Comparison of ENCODE assay signal across 16 mouse cellular contexts in genomic region chr7:49332644-49333043, GRCm38 (mm10).
DNase-seq lines count a peak whose midpoint lies in the region; ATAC-seq and TF ChIP-seq lines count a peak whose summit lies in the region.
"Had no signal": no experiment of that assay in that cellular context is flagged by ENCODE, and none has a peak within 500 bp of the region (broad histone marks: within the 10 kb centered on the region; RNA-seq: fewer than 3 reads in every experiment).

No protein-coding gene starts in this region.

- WGBS in lung, embryonic 16.5 days = 65% methylated on average over 7 of the region's 7 CpGs
- WGBS in stomach, postnatal 0 days = 41% methylated on average over 7 of the region's 7 CpGs
- 71% methylated on average over 7 of the region's 7 CpGs for WGBS in intestine, embryonic 16.5 days

- 0 out of 2 replicates have a peak, but pooled peaks cover 2% of the 10 kb centered on the region for H3K4me1 ChIP-seq in lung, embryonic 16.5 days (replicated peaks; ENCODE audit: control insufficient read depth, insufficient read depth, low read length)
- H3K4me1 ChIP-seq in stomach, postnatal 0 days (replicated peaks; ENCODE audit: control insufficient read depth, insufficient read depth) = no peaks in the 10 kb centered on the region
- H3K4me1 ChIP-seq in intestine, embryonic 16.5 days (ENCODE audit: control insufficient read depth, insufficient read depth, low read length) = 0 out of 2 replicates have a peak, but pooled peaks cover 6% of the 10 kb centered on the region

- H3K9me3 ChIP-seq in lung, embryonic 16.5 days (ENCODE audit: control insufficient read depth, low read length) = no peaks in the 10 kb centered on the region
- H3K9me3 ChIP-seq in stomach, postnatal 0 days (ENCODE audit: control insufficient read depth, low read length) = no peaks in the 10 kb centered on the region
- H3K9me3 ChIP-seq in intestine, embryonic 16.5 days (ENCODE audit: control insufficient read depth, low read length) = no peaks in the 10 kb centered on the region
- H3K9me3 ChIP-seq: heart, embryonic 13.5 days; kidney, embryonic 15.5 days; liver, embryonic 13.5 days had no signal

- TF ChIP-seq CTCF in stomach, postnatal 0 days (IDR thresholded peaks at IDR 0.05; ENCODE audit: low read depth) = no peak
- TF ChIP-seq CTCF in gastrocnemius, adult 2 months (IDR thresholded peaks at IDR 0.05) = no peak

- no peak overlapping the region for H3K4me2 ChIP-seq in lung, embryonic 16.5 days (ENCODE audit: low read depth, low read length)
- H3K4me2 ChIP-seq in stomach, postnatal 0 days (replicated peaks; ENCODE audit: low read depth) = no peak overlapping the region
- H3K4me2 ChIP-seq in intestine, embryonic 16.5 days (ENCODE audit: low read depth, low read length) = no peak overlapping the region
- H3K4me2 ChIP-seq: heart, embryonic 13.5 days; kidney, embryonic 15.5 days; liver, embryonic 13.5 days; midbrain, embryonic 11.5 days had no signal

- no peaks in the 10 kb centered on the region for H3K36me3 ChIP-seq in lung, embryonic 16.5 days (ENCODE audit: control insufficient read depth, insufficient read depth, low read length)
- no peaks in the 10 kb centered on the region for H3K36me3 ChIP-seq in stomach, postnatal 0 days (ENCODE audit: control insufficient read depth, insufficient read depth, low read length)
- H3K36me3 ChIP-seq in intestine, embryonic 16.5 days (ENCODE audit: control insufficient read depth, insufficient read depth, low read length) = no peaks in the 10 kb centered on the region; the same call in 1 of the 2 replicates
- H3K36me3 ChIP-seq: heart, embryonic 13.5 days; kidney, embryonic 15.5 days; liver, embryonic 13.5 days had no signal

- no peaks in the 10 kb centered on the region for H3K27me3 ChIP-seq in lung, embryonic 16.5 days (ENCODE audit: control insufficient read depth, insufficient read depth, low read depth, low read length)
- no peaks in the 10 kb centered on the region for H3K27me3 ChIP-seq in stomach, postnatal 0 days (ENCODE audit: control insufficient read depth, insufficient read depth, low read length)
- H3K27me3 ChIP-seq in intestine, embryonic 16.5 days (replicated peaks; ENCODE audit: control insufficient read depth, insufficient read depth, low read length) = no peaks in the 10 kb centered on the region
- H3K27me3 ChIP-seq: kidney, embryonic 15.5 days; liver, embryonic 13.5 days had no signal

- H3K4me3 ChIP-seq in lung, embryonic 16.5 days (ENCODE audit: low read length) = no peak overlapping the region
- no peak overlapping the region for H3K4me3 ChIP-seq in stomach, postnatal 0 days (ENCODE audit: low read depth, low read length)
- H3K4me3 ChIP-seq in intestine, embryonic 16.5 days (ENCODE audit: low read length) = no peak overlapping the region
- no peak overlapping the region for H3K4me3 ChIP-seq in gastrocnemius, adult 2 months
- H3K4me3 ChIP-seq: heart, embryonic 13.5 days; kidney, embryonic 15.5 days; liver, embryonic 13.5 days had no signal

- no peak overlapping the region for H3K27ac ChIP-seq in lung, embryonic 16.5 days (ENCODE audit: low read length)
- peak overlapping the region; percentile 45; the same call in 1 of the 2 replicates for H3K27ac ChIP-seq in stomach, postnatal 0 days (replicated peaks)
- no peak overlapping the region for H3K27ac ChIP-seq in intestine, embryonic 16.5 days (ENCODE audit: low read length)
- no peak overlapping the region for H3K27ac ChIP-seq in gastrocnemius, adult 2 months
- H3K27ac ChIP-seq: heart, embryonic 13.5 days; kidney, embryonic 15.5 days; liver, embryonic 13.5 days had no signal

- no peak for TF ChIP-seq EP300 in stomach, postnatal 0 days (optimal IDR thresholded peaks at IDR 0.05)

- intact Hi-C loops in gastrocnemius, adult 2 months (cut with DNase I) = loop anchor here (5.0 kb wide), 1 partner anchor 60 kb away; no protein-coding TSS in a partner anchor

- DNase-seq in cerebellum, adult 9-11 months = peak; percentile 46
- no peak for DNase-seq in cerebellum, adult 8-10 months
- no peak for DNase-seq in lung, postnatal 10 days
- peak; percentile 83 for DNase-seq in gonadal fat pad, adult 2 months (ENCODE audit: low read depth)
- peak; percentile 45 for DNase-seq in stomach, postnatal 0 days (ENCODE audit: low spot score)
- no peak for DNase-seq in gastrocnemius, adult 2 months
- DNase-seq: adrenal gland, postnatal 36 days; heart, adult 18-20 months; liver, embryonic 13.5 days; thymus, adult 18-20 months had no signal

- no peak overlapping the region for H3K9ac ChIP-seq in lung, embryonic 16.5 days (ENCODE audit: low read length)
- no peak overlapping the region for H3K9ac ChIP-seq in stomach, postnatal 0 days (ENCODE audit: low read length)
- H3K9ac ChIP-seq in intestine, embryonic 16.5 days (ENCODE audit: low read depth, low read length) = no peak overlapping the region
- H3K9ac ChIP-seq: heart, embryonic 13.5 days; kidney, embryonic 15.5 days; liver, embryonic 13.5 days had no signal

- ATAC-seq in lung, embryonic 16.5 days (ENCODE audit: low read depth) = peak; percentile 45; the same call in 1 of the 2 replicates
- ATAC-seq in stomach, postnatal 0 days (ENCODE audit: low FRiP score, low TSS enrichment) = peak; percentile 69
- no peak for ATAC-seq in intestine, embryonic 16.5 days
- ATAC-seq: intestine, postnatal 0 days had no signal

Comparison
In these comparisons a context has a peak if more than half of its experiments do, and no peak if none do; other contexts are left out.
1. DNase-seq: peak in cerebellum, adult 9-11 months (single experiment), gonadal fat pad, adult 2 months (single experiment) and stomach, postnatal 0 days (single experiment); none in cerebellum, adult 8-10 months (single experiment), lung, postnatal 10 days (single experiment) and gastrocnemius, adult 2 months (single experiment).